Mouse (Mus musculus) kidney, adult 11 months (tissue): ENCODE results near the gene Ermp1.

Experiments
- DNase-seq: peaks from one replicate; pipeline ENCODE4 v3.0.0; 2022

The Ermp1 gene

DNA sequence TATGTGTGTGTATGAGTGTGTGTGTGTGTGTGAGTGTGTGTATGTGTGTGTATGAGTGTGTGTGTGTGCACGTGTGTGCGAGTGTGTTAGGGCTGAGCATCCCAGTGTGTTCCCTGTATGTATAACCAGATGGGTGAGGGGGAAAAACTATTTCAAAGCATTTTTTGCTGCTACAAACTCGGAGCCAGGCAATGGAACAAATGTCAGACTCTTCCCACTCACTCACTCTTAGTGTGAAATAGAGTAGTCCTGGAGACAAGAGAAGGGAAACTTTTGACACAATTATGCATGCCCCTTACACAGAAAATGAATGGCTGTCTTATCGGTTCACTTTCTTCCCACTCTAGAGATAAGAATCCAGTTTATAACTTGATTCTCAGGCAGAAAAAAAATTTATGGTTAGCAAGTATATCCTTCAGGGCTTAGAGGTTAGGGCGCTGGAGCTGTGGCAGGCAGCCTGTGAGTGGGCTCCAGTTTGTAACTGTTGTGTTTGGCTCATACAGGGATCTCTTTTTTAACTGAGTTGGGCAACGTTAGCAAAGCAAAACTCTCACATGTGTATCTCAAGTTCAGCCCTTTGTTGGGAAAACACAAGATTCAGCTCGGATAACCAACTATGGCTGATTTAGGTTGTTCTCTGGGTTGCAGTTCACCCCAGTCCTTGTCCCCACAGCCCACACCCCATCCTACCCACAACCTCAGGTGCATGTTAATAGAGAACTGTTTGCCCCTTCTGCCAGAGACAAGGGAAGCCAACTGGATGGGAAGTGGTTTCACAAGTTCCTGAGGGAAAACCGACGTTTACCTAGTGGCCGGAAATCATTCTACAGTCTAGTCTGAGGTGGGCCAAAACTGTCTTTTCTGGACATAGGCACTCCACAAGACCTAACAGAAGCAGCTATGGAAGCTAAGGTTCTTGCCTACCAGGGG is 12.9 kb upstream of the Ermp1 start:
- DNase-seq = no peak

DNA sequence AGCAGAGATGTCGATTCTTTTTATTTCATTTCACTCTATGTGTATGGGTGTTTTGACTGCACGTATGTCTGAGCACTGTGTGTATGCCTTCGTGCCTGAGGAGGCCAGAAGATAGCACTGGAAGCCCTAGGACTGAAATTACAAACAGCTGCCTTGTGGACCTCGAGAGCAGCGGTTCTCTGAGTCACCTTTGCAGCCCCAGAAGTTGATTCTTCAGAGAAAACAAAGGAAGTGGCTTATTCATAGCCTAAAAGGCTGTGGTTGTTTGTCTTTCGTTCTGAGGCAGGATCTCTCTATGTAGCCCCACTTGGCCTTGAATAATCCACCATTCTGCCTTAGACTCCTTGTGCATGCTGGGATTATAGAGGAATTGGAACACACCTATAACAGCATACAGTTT is 11.5 kb upstream of the Ermp1 start:
- no peak for DNase-seq

- DNase-seq = no peak
Observed at GRCm38 (mm10) chr19:29658836-29659235, 10.6 kb upstream of the Ermp1 start.

- no peak for DNase-seq
Observed at GRCm38 (mm10) chr19:29657558-29657957, 9.3 kb upstream of the Ermp1 start.

GRCm38 (mm10) chr19:29657033-29657432 is 8.8 kb upstream of the Ermp1 start:
- no peak for DNase-seq

DNA sequence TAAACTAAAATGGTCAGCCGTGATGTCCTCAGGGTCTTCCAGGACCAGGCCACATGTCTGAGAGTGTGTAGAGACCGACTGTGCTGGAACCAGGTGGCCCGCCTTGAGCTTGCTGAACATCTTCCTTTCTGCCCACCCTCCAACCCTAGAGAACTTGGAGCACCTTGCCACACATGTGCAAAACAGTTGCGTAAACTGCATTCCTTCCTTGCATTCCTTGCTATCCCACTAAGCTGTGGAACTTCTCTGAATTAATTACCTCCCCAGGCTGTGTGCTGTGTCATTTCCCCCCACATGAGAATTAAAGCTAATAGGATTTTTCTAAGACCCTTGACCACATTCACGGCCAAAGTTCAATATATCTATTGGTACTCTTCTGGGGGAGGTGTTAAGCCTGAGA is 8.4 kb upstream of the Ermp1 start:
- no peak for DNase-seq

- DNase-seq = no peak
Observed at GRCm38 (mm10) chr19:29656029-29656428, 7.8 kb upstream of the Ermp1 start.

DNA sequence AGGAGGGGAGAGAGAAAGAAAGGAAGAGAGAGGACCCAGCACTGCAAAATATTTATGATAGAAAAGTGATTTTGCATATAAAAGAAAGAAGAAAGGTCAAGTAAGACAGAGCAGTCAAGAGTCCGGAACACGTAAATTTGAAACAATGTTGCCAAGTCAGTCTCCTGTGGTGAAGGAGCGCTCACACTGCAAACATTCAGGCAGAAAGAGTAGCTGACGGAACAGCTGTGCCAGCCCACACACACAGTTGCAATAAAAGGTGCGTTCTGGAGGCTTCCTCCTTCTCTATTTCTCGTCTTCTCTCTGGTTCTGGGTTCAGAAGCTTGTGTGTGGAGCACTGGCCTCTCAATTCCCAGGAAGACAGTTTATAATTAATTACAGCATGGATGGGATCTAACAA is 6.9 kb upstream of the Ermp1 start:
- DNase-seq = no peak

DNA sequence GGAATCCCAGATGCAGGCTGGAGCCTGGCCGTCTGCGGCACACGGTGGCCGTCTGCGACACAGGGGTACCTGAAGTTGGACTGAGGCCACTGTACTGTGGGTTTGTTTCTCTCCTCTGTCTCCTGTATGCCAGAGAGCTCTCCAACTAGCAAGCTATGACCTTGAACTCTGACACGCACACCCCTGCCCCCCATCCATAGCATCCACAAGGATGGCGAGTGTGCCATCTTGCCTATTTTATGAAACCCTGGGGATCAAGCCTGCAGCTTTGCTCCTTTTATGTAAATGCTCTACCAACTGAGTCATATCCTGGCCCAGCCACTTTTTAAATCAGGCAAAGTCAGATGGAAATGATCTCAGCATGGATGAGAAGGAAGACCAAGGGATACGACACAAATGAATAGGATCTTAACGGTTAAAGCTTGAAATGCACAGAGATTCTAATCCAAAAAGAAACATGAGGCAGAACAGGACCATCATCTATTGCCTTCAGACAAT is 5.6 kb upstream of the Ermp1 start:
- DNase-seq = no peak

- no peak for DNase-seq
Observed at GRCm38 (mm10) chr19:29649683-29650082, 1.5 kb upstream of the Ermp1 start.

DNA sequence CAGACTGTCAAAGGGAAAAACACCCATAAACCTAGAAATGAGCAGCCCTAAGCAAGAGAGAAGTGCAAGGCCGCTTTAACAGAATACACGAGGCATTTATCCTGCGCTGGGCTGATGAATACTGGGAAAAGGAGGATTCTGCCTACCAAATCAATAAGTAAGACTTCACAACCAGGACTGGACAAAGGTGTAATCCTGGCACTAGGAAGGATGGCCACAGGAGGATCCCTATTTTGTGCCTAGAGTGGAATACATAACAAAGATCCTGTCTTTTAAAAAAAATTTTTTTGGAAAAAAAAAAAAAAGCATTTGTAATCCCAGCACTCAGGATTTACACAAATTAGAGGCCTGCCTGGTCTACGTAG is 317 bp upstream of the Ermp1 start:
- no peak for DNase-seq

DNA sequence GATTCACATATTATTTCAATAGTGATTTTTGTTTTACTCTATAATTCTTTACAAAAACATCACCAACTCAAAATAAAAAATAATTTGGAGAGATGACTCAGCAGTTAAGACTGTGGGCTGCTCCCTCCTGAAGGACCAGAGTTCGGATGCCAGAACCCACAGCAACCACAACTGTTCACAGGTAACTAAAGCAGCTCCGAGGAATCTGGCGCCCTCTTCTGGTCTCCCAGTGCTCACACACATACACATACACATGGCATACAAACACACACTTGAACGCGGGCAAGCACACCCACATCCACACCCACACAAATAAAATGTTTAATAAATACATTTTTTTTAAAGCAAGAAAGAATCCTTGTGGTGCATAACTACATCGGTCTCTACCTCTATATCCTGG is 3.5 kb downstream of the Ermp1 start:
- no peak for DNase-seq

DNA sequence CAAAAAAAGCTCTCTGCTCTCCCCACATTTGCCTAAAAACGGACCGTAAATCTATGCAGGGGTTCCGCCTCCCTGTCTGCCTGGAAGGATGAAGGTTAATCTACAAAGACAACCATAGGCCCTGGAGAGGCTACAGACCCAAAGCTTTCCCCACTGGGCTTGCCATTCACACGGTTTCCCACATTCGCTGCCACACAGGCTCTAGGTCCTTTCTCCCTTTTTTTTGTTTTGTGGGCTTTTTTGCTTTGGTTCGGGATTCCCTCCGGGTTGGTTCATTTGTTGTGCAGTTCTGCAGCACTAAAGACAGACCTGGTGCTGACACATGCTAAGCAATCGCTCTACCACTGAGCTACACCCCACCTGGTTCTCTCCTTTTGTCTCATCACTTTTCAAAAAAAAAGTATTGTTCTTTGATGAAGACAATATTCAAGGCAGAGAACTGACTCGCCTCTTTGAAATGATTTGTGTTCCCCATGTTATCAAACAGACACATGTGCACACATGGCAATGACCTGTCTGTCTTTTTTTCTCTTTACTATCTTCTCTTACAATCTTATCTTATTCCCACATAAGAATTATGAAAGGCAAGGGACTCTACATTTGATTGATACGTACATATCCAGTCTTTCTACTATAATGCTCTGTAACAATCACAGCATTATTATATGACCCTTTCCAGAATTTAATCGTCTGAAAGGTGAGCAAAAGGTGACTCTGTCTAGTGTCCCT is 4.9 kb downstream of the Ermp1 start:
- no peak for DNase-seq

DNA sequence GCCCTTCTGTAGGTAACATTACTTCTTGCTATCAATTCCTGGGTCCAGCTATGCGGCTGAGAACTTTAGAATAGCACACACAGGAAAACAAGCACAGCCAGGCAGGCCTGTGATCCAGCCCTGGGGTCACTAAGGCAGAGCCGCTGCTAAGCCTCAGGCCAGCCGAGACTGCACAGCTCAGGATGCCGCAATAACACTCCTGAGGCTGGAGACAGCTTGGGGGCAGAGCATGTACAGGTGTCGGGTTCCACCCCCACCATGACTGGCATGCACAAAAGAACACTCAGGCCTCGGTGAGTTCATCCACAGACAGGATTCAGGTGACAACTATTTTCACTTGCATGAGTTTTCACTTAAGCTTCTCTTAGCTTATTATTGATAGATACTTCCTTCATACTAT is 6.0 kb downstream of the Ermp1 start:
- DNase-seq = no peak

DNA sequence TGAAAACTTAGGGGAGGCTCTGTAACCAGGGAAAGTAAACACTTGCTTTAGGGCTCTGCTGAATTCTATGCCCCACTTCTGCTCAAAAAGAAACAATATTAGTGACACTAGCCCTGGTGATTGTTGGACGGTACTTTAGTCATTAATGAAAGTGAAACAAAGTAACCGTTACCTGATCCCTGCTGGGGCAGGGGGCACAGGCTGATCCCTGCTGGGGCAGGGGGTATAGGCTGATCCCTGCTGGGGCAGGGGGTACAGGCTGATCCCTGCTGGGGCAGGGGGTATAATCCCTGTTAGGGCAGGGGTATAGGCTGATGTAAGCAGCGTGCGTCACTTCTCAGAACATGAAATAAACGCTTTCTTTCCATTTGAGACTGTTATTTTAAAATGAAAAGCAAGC is 6.7 kb downstream of the Ermp1 start:
- DNase-seq = no peak

- no peak for DNase-seq
Observed at GRCm38 (mm10) chr19:29641055-29641454, 7.2 kb downstream of the Ermp1 start.

- no peak for DNase-seq
Observed at GRCm38 (mm10) chr19:29612102-29612501, 36.1 kb downstream of the Ermp1 start.

GRCm38 (mm10) chr19:29610907-29611306 is 37.3 kb downstream of the Ermp1 start:
- DNase-seq = no peak

- DNase-seq = no peak
Observed at GRCm38 (mm10) chr19:29608212-29608611, 40.0 kb downstream of the Ermp1 start.

DNA sequence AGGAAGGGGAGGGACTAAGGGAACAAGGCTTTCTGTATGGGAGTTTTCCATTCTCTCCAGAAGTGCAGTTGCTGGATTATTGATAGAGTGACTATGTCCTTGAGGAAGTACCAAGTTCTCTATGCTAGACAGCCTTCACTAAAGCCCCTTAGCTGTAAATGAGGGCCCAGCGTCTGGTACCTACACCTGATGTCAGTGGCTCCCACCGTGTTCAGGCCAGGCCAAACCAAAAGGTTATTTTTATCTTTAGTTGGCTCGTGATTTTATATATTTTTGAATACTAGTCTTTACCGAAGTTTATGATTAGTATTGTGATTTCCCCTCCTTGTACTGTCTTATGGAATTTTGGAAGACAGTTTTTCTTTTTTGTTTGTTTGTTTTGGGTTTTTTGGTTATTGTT is 40.7 kb downstream of the Ermp1 start:
- DNase-seq = no peak

- DNase-seq = no peak
Observed at GRCm38 (mm10) chr19:29604653-29605052, 43.6 kb downstream of the Ermp1 start.

DNA sequence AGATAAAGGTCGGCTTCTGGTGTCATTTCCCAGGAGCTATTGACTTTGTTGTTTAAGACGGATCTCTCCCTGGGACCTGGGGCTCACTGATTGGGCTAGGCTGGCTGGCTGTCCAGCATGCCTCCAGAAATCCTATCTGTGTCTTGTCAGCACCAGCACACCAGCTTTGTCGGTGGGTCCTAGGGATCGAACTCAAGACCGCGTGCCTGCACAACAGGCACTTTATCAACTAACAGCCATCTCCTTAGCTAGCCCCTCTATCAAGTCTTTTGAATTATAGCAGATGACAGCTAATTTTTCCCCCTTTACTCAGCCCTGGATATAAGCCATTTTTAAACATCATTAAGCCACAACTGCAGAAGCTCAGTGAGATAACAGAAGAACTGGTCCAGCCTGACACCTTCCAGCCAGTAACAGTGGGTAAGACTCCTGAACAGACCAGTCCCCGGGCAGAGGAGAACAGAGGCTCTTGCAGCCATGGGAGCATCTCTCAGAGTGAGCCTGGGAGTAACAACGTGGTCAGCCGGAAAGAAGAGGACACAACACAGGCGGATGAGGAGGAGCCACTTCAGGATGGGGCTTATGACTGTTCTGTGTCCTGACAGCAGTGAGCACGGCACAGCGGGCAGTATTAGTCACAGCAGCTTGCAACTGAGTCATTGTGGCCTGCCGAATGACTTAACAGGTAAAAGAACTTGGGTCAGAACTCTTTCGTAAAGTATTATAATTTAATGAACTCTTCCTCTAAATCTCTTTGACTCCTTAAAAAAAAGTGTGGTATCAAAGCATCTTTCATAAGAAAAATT is 44.5 kb downstream of the Ermp1 start:
- no peak for DNase-seq

- no peak for DNase-seq
Observed at GRCm38 (mm10) chr19:29598981-29599380, 49.2 kb downstream of the Ermp1 start.
